Mouse (Mus musculus) telencephalon, adult 2 months (tissue): ENCODE data around the gene Desi2.
"Not testable (repeated sequence)": the region's sequence is repeated elsewhere in the genome, so short reads cannot be mapped to it uniquely, and the experiment has no call there.

Experiments
- DNase-seq: peaks from one replicate; pipeline ENCODE4 v3.0.0-alpha.2; 2011; ENCODE audit warnings: low read depth, low spot score

Gene Desi2

GRCm38 (mm10) chr1:178187216-178187791 is at the start of gene Desi2:
TSS of gene Desi2 (plus strand) at chr1:178187417.
- peak; percentile 99 for DNase-seq

- DNase-seq = peak; percentile 0
These were observed 40.7 kb upstream of the Desi2 start for GRCm38 (mm10) chr1:178146513-178146912.

DNA sequence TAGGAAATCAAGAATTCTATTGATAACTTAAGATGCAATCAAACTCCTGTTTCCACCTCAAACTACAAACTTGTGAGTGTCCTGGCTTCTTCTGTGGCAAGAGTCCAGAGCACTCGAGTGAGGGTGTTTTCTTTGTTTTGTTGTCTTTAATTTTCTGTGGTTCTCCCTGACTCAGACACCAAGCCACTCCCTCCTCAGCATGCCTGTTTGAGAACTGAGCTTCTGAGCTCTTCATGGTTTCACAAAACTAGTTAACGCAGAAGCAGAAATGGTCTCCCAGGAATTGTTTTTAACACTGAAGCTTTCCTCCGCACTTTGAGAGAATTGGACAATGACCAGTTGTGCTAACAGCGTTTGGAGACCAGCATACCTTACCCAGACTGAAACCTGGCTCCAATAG is 40.3 kb upstream of the Desi2 start:
- not testable (repeated sequence) for DNase-seq

GRCm38 (mm10) chr1:178182251-178182650 is 5.0 kb upstream of the Desi2 start:
- no peak for DNase-seq

- no peak for DNase-seq
These were observed 1.6 kb upstream of the Desi2 start for GRCm38 (mm10) chr1:178185591-178185990.

- not testable (repeated sequence) for DNase-seq
These were observed 593 bp downstream of the Desi2 start for GRCm38 (mm10) chr1:178187810-178188209.

DNA sequence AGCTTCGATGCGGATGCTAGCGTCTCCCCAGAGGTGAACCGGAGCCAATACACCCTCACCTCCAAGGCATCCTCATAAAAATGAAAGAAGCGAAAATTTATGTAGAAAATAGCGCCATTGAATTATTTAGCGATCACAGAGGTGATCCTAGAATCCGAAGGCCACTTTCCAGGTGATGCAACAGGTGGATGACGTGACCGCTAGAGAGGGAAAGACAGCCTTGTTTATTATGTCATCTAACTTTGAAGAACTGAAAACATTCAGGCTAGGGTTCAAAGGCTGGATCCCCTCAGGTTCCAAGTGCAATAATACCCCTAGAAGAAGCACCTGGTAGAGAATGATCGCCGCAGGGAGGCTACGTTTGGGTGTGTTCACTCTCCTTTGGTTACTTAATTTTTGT is 1.2 kb downstream of the Desi2 start:
- DNase-seq = no peak

- no peak for DNase-seq
These were observed 18.6 kb downstream of the Desi2 start for GRCm38 (mm10) chr1:178205701-178206325.

DNA sequence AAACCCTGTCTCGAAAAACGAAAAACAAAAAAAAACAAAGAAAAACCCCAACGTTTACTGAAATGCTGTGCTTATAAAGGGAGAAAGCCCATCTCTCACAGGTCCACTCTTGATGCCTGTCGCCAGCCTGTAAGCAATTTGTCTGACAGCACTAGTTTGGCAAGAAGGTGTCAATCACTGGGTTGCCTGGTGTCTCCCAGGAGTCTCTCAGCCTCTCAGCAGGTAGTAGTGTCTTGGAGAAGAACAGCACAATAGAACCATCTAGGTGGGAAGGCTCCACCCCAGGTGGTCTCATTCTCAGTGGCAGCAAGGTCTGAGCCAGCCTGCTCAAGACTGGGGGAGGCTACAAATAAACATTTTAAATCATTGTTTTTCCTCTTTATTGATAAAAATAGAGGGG is 20.6 kb downstream of the Desi2 start:
- DNase-seq = not testable (repeated sequence)

- no peak for DNase-seq
These were observed 22.7 kb downstream of the Desi2 start for GRCm38 (mm10) chr1:178209966-178210365.

- no peak for DNase-seq
These were observed 29.9 kb downstream of the Desi2 start for GRCm38 (mm10) chr1:178217157-178217556.

DNA sequence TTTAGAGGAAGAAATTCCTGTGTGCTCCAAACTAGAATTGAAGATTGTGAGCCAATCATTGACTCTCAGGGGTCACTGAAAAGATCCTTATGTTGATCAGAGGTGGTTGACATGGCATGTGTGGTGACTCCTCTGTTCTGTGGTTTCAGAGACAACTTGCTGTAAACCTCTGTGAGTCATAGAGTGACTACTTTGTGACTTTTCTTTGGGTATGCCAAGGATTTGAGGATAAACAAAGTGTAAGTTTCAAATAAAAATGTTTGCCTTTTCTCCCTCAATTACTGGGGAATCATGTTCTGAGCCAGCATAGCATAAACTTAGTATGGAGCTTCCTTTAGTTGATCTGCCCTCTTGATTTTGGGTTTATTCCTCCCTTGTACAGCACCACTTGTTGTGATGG is 31.1 kb downstream of the Desi2 start:
- DNase-seq = no peak

DNA sequence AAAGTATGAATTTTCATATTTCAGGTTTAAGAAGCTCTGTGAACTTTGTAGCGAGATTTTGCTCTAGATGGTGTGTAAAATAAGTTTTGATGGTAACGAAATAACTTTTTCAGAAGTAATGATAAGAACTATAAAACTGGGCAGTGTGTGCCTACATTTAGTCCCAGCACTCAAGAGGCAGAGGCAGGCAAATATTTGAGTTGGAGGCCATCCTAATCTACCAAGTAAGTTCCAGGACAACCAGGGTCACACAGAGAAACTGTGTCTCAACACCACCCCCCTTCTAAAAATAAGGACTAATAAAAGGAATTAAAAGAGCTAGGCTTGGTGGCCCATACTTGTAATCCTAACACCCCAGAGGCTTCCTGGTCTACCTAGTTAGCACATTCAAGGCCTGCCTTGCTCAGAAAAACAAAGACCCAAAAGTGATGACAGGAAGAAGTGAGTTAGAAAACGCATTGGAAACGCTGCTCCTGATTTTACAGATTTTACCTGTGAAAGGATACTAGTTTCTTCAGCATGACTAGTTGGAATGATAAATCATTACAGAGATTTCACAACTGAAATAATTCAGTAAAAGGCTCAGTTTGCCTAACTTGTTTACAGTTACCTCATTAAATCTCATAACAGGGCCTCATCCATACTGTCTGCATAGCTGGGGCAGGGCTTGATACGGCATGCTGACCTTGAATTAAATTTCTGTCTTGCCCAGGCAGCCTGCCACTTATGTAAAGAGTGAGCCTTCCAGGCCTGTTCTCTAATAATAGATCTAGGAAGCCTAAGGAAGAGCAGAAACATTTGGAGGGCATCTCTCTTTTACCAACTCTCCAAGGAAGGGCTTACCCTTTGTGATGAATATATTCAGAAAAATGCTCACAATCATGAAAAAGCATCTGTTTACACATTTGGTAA is 32.2 kb downstream of the Desi2 start:
- no peak for DNase-seq

GRCm38 (mm10) chr1:178228888-178229287 is 41.7 kb downstream of the Desi2 start:
- DNase-seq = not testable (repeated sequence)

GRCm38 (mm10) chr1:178234109-178234508 is 46.9 kb downstream of the Desi2 start:
- no peak for DNase-seq

DNA sequence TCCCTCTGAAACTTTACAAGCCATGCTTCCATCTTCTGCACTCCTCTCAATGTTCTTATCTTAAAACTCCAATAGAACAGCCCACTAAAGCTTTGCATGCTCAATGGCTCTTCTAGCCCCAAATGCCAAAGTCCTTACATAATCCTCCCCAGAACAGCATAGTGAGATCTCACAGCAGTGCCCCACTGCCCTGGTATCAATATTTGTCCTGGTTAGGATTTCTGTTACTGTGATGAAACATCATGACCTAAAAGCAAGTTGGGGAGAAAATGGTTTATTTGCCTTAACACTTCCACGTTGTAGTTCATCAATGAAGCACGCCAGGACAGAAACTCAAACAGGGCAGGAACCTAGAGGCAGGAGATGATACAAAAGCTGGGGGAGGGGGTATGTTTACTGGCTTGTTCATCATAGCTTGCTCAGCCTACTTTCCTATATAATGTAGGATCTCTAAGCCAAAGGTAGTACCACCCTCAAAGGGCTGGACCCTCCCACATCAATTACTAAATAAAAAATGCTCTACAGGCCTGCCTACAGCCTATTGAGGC is 48.8 kb downstream of the Desi2 start:
- DNase-seq = no peak

DNA sequence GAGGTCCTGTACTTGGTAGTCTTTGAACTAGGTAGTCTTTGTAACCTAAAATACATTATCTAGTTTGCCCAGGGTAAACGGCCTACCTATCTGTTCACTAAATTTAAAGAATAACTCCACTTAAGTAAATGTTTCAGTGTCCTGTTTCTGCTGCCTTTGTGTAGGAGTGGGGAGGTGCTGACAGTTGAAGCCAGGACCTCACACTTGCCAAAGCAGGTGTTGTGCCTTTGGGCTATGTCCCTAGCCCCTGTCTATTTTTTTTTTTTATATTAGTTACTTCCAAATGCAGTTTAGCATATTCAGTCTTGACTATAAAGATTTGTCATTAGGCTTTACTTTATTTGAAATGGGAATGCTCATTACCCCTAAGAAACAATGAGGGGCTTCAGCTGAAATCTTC is 51.5 kb downstream of the Desi2 start:
- no peak for DNase-seq

DNA sequence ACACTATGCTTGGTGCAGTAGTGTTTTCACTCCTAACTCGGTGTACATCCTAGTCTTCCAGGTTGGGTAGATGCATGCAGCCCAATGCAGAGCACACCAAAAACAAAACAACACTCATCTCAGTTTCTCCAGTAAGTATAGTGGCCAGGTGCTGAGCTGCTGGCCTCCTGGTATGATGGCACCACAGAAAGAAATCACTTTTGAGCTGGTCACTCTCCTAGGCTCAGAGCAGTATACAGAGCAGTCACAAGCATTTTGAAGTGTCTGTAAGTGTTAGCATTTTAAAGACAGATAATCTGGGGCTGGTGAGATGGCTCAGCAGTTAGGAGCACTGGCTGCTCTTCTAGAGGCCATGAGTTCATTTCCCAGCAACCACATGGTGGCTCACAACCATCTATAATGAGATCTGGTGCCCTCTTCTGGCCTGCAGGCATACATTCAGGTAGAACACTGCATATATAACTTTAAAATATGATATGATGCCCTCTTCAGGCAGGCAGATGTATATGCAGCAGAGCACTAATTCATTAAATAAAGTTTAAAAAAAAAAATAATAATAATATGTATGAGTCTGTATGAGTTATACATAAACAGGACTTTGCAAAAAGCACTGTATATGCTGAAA is 54.8 kb downstream of the Desi2 start:
- DNase-seq = no peak

GRCm38 (mm10) chr1:178248107-178248820 is 61.0 kb downstream of the Desi2 start:
- DNase-seq = no peak

- DNase-seq = no peak
These were observed 67.4 kb downstream of the Desi2 start for GRCm38 (mm10) chr1:178254598-178254997.

GRCm38 (mm10) chr1:178256351-178256750 is 69.1 kb downstream of the Desi2 start:
- DNase-seq = no peak
